13 mouse cellular contexts compared by ENCODE assay signal in the genomic region with DNA sequence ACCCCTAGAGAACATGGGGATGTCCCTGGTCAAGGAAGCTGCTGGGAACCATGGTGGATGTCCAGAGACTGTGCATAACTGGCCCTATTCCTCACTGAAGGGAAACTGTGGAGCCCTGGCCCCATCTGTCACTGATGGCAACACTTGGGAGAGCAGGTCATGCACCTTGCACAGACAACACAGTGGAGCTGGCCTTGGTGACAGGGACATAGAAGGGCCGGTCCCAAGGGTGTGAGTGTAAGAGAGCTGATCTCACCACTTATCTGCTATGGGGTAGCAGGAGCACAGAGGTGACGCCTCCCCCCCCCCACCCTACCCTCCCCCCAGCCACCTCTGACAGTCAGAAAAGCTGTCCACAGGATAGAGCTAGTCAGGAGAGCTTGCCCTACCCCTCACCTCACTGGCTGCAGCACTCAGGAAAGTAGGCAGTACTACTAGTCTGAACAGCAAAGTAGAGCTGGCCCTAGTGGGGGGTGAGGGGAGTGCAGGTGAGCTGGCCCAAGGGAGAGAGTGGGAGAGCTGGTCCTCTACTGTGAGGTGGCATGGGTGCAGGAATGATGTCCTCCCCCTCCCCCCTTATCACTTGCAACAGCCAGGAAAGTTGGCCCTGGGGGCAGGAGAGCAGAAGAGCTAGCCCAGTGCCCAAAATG. TPM values are rescaled to one million over a fixed set of nuclear protein-coding genes. Genes with fewer than 3 reads are reported as not detected.
DNase-seq lines count a peak whose midpoint lies in the region; ATAC-seq and TF ChIP-seq lines count a peak whose summit lies in the region.
"Had no signal": no experiment of that assay in that cellular context is flagged by ENCODE, and none has a peak within 500 bp of the region (broad histone marks: within the 10 kb centered on the region; RNA-seq: fewer than 3 reads in every experiment).

No protein-coding gene starts in this region.

- no peak overlapping the region for H3K27ac ChIP-seq in forebrain, embryonic 11.5 days (ENCODE audit: low read depth, low read length)
- H3K27ac ChIP-seq in forebrain, embryonic 16.5 days (ENCODE audit: low read length) = no peak overlapping the region
- no peak overlapping the region for H3K27ac ChIP-seq in layer of hippocampus, adult 2 months
- H3K27ac ChIP-seq: intestine, embryonic 15.5 days; liver, embryonic 15.5 days had no signal

- H3K4me3 ChIP-seq in forebrain, embryonic 11.5 days (ENCODE audit: low read depth, low read length) = no peak overlapping the region
- no peak overlapping the region for H3K4me3 ChIP-seq in forebrain, embryonic 16.5 days (replicated peaks; ENCODE audit: low read length)
- no peak overlapping the region for H3K4me3 ChIP-seq in layer of hippocampus, adult 2 months
- H3K4me3 ChIP-seq: intestine, embryonic 15.5 days; liver, embryonic 15.5 days had no signal

- ATAC-seq in forebrain, embryonic 11.5 days (replicated peaks; ENCODE audit: low FRiP score) = peak; percentile 34; the same call in 1 of the 2 replicates
- no peak for ATAC-seq in forebrain, embryonic 16.5 days
- no peak for ATAC-seq in megakaryocyte progenitor cell, adult 5-6 weeks (replicated peaks; ENCODE audit: poor library complexity)
- ATAC-seq: intestine, embryonic 15.5 days had no signal

- H3K4me1 ChIP-seq in forebrain, embryonic 11.5 days (replicated peaks; ENCODE audit: control insufficient read depth, insufficient read depth, low read length) = no peaks in the 10 kb centered on the region
- H3K4me1 ChIP-seq in forebrain, embryonic 16.5 days (replicated peaks; ENCODE audit: control insufficient read depth, insufficient read depth, low read length) = no peaks in the 10 kb centered on the region
- H3K4me1 ChIP-seq: intestine, embryonic 15.5 days; liver, embryonic 15.5 days had no signal

- WGBS in forebrain, embryonic 11.5 days = 88% methylated on average over 2 of the region's 2 CpGs
- 92% methylated on average over 2 of the region's 2 CpGs for WGBS in forebrain, embryonic 16.5 days

- peak; percentile 46 for TF ChIP-seq CTCF in layer of hippocampus, adult 2 months (conservative IDR thresholded peaks at IDR 0.05)

- H3K9ac ChIP-seq in forebrain, embryonic 11.5 days (ENCODE audit: low read length) = no peak overlapping the region
- H3K9ac ChIP-seq in forebrain, embryonic 16.5 days (replicated peaks; ENCODE audit: low read depth, low read length) = no peak overlapping the region
- H3K9ac ChIP-seq: intestine, embryonic 15.5 days; liver, embryonic 15.5 days had no signal

- H3K27me3 ChIP-seq in forebrain, embryonic 11.5 days (ENCODE audit: control insufficient read depth, insufficient read depth, low read length) = no peaks in the 10 kb centered on the region
- H3K27me3 ChIP-seq in forebrain, embryonic 16.5 days (replicated peaks; ENCODE audit: control insufficient read depth, insufficient read depth, low read length) = no peaks in the 10 kb centered on the region
- H3K27me3 ChIP-seq: intestine, embryonic 15.5 days; liver, embryonic 15.5 days had no signal

- no peaks in the 10 kb centered on the region for H3K36me3 ChIP-seq in forebrain, embryonic 11.5 days (ENCODE audit: control insufficient read depth, insufficient read depth, low read length)
- H3K36me3 ChIP-seq in forebrain, embryonic 16.5 days (ENCODE audit: control insufficient read depth, insufficient read depth) = no peaks in the 10 kb centered on the region
- H3K36me3 ChIP-seq: intestine, embryonic 15.5 days; liver, embryonic 15.5 days had no signal

- H3K9me3 ChIP-seq in forebrain, embryonic 11.5 days (ENCODE audit: control insufficient read depth, low read length) = no peaks in the 10 kb centered on the region
- H3K9me3 ChIP-seq in forebrain, embryonic 16.5 days (ENCODE audit: control insufficient read depth, low read length) = no peaks in the 10 kb centered on the region
- H3K9me3 ChIP-seq: intestine, embryonic 15.5 days; liver, embryonic 15.5 days had no signal

- H3K4me2 ChIP-seq in forebrain, embryonic 11.5 days (ENCODE audit: low read depth, low read length, severe bottlenecking) = no peak overlapping the region
- no peak overlapping the region for H3K4me2 ChIP-seq in forebrain, embryonic 16.5 days (ENCODE audit: low read length)
- H3K4me2 ChIP-seq: intestine, embryonic 15.5 days; liver, embryonic 15.5 days had no signal

- no peak for DNase-seq in forebrain, embryonic 11.5 days (ENCODE audit: low spot score)
- DNase-seq in layer of hippocampus, adult 2 months (ENCODE audit: low spot score in 2 of 2) = no peak
- no peak for DNase-seq in layer of hippocampus, postnatal 25 days (ENCODE audit: extremely low spot score in 1 of 2, low spot score in 1 of 2)
- DNase-seq in testis, postnatal 10 days (ENCODE audit: low spot score) = peak; percentile 47
- no peak for DNase-seq in testis, postnatal 14 days (ENCODE audit: low spot score)
- DNase-seq in urinary bladder, postnatal 10 days (ENCODE audit: low spot score) = no peak
- DNase-seq: adrenal gland, postnatal 36 days; gastrocnemius, postnatal 25 days; retina, postnatal 1 day had no signal

RNA-seq across cellular contexts. Expression of gene Ryr3, which starts 17.7 kb away (rescaled TPM):
- polyA plus RNA-seq in forebrain, embryonic 11.5 days (2014; fragmentation: Nextera tagmentation; extraction: Ambion mirVana) = 0.91 and 1.4 TPM in 2 replicates
- 6.3 and 9.9 TPM in 2 replicates for polyA plus RNA-seq in forebrain, embryonic 16.5 days (2015; fragmentation: Nextera tagmentation; extraction: Ambion mirVana)
- total RNA-seq in layer of hippocampus, adult 2 months (2021) = 10 to 100 TPM; 76.9 to 86.6 TPM
- 10 to 100 TPM; 55.6 to 87.0 TPM for total RNA-seq in layer of hippocampus, postnatal 25 days (2021)
- total RNA-seq in megakaryocyte progenitor cell, adult 5-6 weeks (2015) = not detected in 2 replicates
- under 0.01 TPM in 1 of 2 replicates, not detected in the other for total RNA-seq in megakaryocyte progenitor cell, adult 5-6 weeks (2017)

Comparison
In these comparisons a context has a peak if more than half of its experiments do, and no peak if none do; other contexts are left out.
1. RNA of gene Ryr3, which starts 17.7 kb away (total RNA-seq): 55.6 to 87.0 TPM in layer of hippocampus, postnatal 25 days and 76.9 to 86.6 TPM in layer of hippocampus, adult 2 months; under 0.01 TPM in megakaryocyte progenitor cell, adult 5-6 weeks; every median in the first group is over 10 times any median in the second.